Mouse (Mus musculus) telencephalon, adult 2 months (tissue): ENCODE measurements around the gene Gm11627.

ENCODE experiments used
- DNase-seq: peaks from one replicate; pipeline ENCODE4 v3.0.0-alpha.2; 2011; ENCODE audit warnings: low read depth, low spot score

Gm11627 gene

GRCm38 (mm10) chr11:102602816-102603495 lies 23.7 kb upstream of the Gm11627 start:
- no peak for DNase-seq

GRCm38 (mm10) chr11:102599912-102600311 lies 20.7 kb upstream of the Gm11627 start:
- DNase-seq: no peak

- DNase-seq: no peak
Measured at GRCm38 (mm10) chr11:102595341-102595820, 16.1 kb upstream of the Gm11627 start.

- no peak for DNase-seq
Measured at GRCm38 (mm10) chr11:102587554-102587953, 8.3 kb upstream of the Gm11627 start.

- no peak for DNase-seq
Measured at GRCm38 (mm10) chr11:102586445-102587130, 7.3 kb upstream of the Gm11627 start.

GRCm38 (mm10) chr11:102582736-102583135 lies 3.5 kb upstream of the Gm11627 start:
- DNase-seq: no peak

GRCm38 (mm10) chr11:102582016-102582610 lies 2.9 kb upstream of the Gm11627 start:
- DNase-seq: no peak

- no peak for DNase-seq
Measured at GRCm38 (mm10) chr11:102581281-102582015, 2.2 kb upstream of the Gm11627 start.

- DNase-seq: no peak
Measured at GRCm38 (mm10) chr11:102580034-102580330, 721 bp upstream of the Gm11627 start.

- DNase-seq: no peak
Measured at GRCm38 (mm10) chr11:102578341-102579118, 731 bp downstream of the Gm11627 start.

- DNase-seq: no peak
Measured at GRCm38 (mm10) chr11:102576050-102576754, 3.1 kb downstream of the Gm11627 start.

- no peak for DNase-seq
Measured at GRCm38 (mm10) chr11:102575034-102575433, 4.2 kb downstream of the Gm11627 start.

GRCm38 (mm10) chr11:102572866-102573663 lies 6.2 kb downstream of the Gm11627 start:
- no peak for DNase-seq

GRCm38 (mm10) chr11:102568756-102569377 lies 10.4 kb downstream of the Gm11627 start:
- DNase-seq: no peak

- no peak for DNase-seq
Measured at GRCm38 (mm10) chr11:102568191-102568590, 11.1 kb downstream of the Gm11627 start.

- DNase-seq: no peak
Measured at GRCm38 (mm10) chr11:102567723-102568122, 11.5 kb downstream of the Gm11627 start.

- DNase-seq: no peak
Measured at GRCm38 (mm10) chr11:102567157-102567556, 12.1 kb downstream of the Gm11627 start.

- DNase-seq: no peak
Measured at GRCm38 (mm10) chr11:102566290-102566689, 13.0 kb downstream of the Gm11627 start.

- no peak for DNase-seq
Measured at GRCm38 (mm10) chr11:102565741-102566140, 13.5 kb downstream of the Gm11627 start.
